Mouse (Mus musculus): ENCODE results near the gene Kmt5b.

The Kmt5b gene

GRCm38 (mm10) chr19:3767781-3768696 lies 818 bp downstream of the Kmt5b start:
- DNase-seq (ENCODE audit: extremely low read depth, low read depth), result peak; percentile 71

- peak; percentile 71 for DNase-seq (ENCODE audit: extremely low read depth, low read depth)
Measured at GRCm38 (mm10) chr19:3768697-3769383, 1.6 kb downstream of the Kmt5b start.

- DNase-seq (ENCODE audit: extremely low read depth, low read depth), result no peak
Measured at GRCm38 (mm10) chr19:3769533-3769932, 2.3 kb downstream of the Kmt5b start.

DNA sequence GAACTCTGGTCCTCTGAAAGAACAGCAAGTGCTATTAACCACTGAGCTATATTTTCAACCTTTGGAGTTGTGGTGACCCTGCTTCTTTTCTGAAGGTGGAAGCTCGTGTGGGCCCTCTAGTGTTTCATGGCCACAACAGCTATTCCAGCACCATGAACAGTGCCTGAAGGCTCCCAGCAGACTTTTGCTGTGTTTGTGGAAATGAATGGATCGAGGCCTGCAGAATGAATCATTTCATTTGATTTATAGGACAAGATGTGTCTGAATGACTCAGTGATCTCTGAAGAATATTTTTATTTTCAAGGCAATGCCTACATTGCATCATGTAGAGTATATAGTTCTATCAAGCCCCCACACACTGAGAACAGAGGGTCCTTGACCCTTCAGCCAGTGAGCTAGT lies 6.9 kb downstream of the Kmt5b start:
- no peak for DNase-seq (ENCODE audit: extremely low read depth, low read depth)

DNA sequence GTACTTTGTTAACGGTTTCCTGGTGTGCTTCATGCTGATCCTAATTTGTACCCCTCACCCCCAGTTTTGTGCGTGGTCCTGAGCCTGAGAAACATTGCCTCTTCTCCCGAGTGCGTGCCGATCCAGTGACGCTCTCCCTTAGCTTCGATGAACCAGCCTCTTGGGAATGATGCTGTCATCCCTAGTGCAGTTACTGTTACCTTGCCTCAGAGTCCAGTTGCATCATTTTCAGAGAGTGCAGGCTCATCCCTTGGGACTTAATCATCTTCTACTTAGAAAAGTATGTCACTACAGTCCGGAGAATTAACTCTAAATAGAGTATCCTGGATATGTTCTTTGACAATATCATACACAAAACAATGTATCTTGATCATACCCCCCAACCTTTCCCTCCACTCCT lies 11.5 kb downstream of the Kmt5b start:
- no peak for DNase-seq (ENCODE audit: extremely low read depth, low read depth)

GRCm38 (mm10) chr19:3790077-3790476 lies 22.9 kb downstream of the Kmt5b start:
- DNase-seq (ENCODE audit: extremely low read depth, low read depth), result no peak

GRCm38 (mm10) chr19:3805526-3805925 lies 38.3 kb downstream of the Kmt5b start:
- no peak for DNase-seq (ENCODE audit: extremely low read depth, low read depth)

GRCm38 (mm10) chr19:3810536-3811233 lies 43.5 kb downstream of the Kmt5b start:
- DNase-seq (ENCODE audit: extremely low read depth, low read depth), result no peak

DNA sequence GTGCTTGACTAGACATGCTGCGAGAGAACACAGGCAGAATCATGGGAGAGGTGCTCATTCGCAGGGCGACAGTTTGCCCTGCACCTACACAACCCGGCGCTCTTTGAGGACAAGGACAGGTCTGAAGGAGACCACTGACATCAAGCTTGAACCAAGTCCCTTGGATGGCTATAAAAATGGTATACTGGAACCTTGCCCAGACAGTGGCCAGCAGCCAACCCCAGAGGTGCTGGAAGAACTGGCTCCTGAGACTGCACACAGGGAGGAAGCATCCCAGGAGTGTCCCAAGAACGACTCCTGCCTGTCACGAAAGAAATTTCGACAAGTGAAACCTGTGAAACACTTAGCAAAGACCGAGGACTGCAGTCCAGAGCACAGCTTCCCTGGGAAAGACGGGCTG lies 47.2 kb downstream of the Kmt5b start:
- DNase-seq (ENCODE audit: extremely low read depth, low read depth), result no peak

GRCm38 (mm10) chr19:3815824-3816223 lies 48.6 kb downstream of the Kmt5b start:
- DNase-seq (ENCODE audit: extremely low read depth, low read depth), result no peak

DNA sequence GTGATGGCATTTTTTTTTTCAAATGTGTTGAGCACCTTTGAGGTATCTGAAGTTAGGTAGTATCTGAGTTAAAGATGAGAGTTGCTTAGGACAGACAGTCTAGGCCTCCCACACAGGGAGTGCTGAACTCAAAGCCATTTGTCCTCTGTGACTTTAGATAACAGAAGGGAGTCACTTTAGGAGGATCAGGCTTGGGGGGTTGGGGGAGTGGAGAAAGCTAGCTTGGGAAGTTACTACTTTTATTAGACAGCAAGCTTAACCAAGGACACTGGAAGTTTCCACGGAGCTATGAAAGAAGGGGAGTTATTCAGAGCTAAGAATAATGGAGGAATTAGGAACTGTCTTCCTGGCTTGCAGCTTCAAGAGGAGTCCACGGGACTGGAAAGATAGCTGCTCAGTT lies 51.9 kb downstream of the Kmt5b start:
- no peak for DNase-seq (ENCODE audit: extremely low read depth, low read depth)

DNA sequence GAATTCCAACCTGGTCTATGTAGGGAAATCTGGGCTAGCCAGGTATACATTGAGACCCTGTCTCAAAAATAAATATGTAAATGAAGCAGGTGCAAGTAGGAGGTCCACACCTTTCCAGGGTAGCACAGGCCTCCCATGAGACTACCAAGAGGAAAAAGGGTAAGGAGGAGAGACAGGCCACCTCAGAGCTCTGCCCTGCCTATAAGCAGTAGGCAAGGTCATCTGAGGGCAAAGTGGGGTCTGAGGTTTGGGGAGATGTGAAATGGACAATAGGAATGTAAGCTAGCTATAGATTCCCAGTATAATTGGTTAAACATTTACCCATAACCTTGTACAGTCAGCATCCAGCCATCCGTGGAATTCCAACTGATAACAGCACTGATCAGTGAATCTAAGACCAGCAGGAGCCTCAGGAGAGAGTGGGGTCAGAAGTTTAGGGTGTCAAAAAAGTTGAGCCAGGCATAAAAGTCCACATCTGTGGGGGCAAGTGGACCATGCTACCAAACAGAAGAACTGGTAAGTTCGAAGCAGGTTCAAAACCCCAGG lies 52.8 kb downstream of the Kmt5b start:
- DNase-seq (ENCODE audit: extremely low read depth, low read depth), result no peak

GRCm38 (mm10) chr19:3825044-3825443 lies 57.8 kb downstream of the Kmt5b start:
- no peak for DNase-seq (ENCODE audit: extremely low read depth, low read depth)

GRCm38 (mm10) chr19:3829863-3830262 lies 62.6 kb downstream of the Kmt5b start:
- no peak for DNase-seq (ENCODE audit: extremely low read depth, low read depth)

GRCm38 (mm10) chr19:3831716-3832115 lies 64.5 kb downstream of the Kmt5b start:
- no peak for DNase-seq (ENCODE audit: extremely low read depth, low read depth)

DNA sequence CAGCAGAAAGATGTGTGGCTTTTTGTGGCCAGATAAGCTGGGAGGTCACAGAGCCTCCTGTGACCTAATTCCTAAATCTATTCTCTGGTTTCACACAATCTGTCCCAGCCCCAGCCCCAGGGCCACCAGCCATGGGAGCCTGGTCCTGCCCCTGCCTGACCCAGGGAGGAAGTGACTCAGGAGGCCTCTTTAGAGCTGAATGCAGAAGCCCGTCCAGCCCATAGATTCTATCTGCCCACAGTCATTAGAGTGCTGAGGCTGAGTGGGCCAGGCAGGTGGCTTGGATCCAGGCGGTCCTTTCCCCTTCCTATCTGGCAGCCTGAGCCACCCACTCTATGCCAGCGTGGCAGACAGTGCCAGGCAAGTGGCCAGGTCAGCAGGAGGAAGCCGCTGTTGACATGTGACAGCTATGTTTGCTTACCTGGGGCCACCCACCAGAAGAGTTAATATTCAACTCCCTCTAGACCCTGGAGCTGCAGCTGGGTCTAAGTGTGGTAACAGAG lies 65.7 kb downstream of the Kmt5b start:
- no peak for DNase-seq (ENCODE audit: extremely low read depth, low read depth)

DNA sequence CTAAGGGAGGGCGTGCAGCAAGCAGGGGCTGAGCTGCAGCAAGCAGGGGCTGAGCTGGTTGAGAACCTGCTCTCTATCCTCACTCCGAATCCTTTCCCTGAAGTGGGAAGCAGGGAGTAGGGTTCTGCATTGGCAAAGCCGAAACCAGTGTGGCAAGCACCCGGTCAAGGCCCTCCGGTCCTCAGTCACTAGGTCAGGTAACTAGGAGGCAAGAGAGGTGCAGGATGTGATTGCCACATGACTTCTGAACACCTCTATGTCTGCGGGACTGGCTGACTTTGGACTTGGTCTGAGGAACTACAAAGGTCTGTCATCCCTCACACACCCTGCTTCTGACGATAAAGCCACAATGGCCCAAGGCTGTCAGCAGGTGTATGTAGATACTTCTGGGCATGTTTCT lies 67.1 kb downstream of the Kmt5b start:
- DNase-seq (ENCODE audit: extremely low read depth, low read depth), result no peak

DNA sequence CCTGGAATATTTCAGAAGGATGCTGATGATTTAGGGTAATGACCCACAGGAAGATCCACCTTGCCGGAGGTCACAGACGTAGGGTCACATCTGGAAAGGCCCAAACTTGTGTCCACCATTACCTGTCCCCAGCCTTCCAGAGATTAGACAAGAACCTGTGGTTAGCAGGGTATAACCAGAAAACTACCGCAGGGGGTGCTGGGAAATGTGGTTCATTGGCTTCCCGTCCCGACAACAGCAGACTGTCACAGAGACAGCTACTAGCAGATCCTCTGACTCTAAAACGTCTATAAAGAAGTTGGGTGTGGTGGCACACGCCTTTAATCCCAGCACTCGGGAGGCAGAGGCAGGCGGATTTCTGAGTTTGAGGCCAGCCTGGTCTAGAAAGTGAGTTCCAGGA lies 69.6 kb downstream of the Kmt5b start:
- DNase-seq (ENCODE audit: extremely low read depth, low read depth), result no peak

DNA sequence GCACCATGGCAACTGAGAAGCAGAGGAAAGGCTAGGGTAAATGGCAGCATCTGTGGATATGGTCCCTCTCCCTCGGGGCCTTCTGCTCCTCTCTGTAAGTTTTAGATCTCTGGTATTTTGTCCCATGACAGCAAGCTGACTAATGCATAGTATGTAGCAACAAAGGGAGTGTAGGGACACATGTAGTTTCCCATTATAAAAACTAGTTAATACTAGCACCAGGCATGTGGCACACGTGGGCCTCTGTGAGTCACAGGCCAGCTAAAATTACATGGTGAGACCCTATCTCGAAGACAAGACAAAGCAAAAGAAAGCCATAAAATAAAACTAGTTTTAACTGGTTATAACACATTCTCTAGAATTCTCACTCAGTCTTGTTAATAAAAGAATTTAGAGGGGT lies 71.7 kb downstream of the Kmt5b start:
- no peak for DNase-seq (ENCODE audit: extremely low read depth, low read depth)

GRCm38 (mm10) chr19:3839686-3840085 lies 72.5 kb downstream of the Kmt5b start:
- no peak for DNase-seq (ENCODE audit: extremely low read depth, low read depth)

DNA sequence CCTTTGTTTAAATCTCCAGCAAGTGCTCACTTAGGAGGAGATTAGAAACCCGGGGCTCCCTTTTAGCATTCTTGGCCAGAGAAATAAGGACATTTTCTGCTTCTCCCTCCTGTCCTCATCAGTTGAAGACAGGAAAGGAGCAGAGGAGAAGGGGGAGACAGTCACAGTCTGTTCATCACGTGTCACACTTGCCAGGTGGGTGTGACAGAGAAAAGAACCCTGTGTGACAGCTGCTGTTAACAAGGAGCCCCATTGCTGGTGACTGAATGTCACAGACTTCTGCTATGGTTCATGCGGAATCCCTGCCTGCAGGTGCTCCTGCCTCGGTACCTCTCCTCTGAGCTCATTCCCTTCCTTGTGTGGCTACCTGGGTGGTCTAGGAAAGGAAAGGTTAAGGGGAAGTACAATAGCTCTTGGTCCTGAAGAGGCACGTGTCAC lies 73.0 kb downstream of the Kmt5b start:
- DNase-seq (ENCODE audit: extremely low read depth, low read depth), result no peak

DNA sequence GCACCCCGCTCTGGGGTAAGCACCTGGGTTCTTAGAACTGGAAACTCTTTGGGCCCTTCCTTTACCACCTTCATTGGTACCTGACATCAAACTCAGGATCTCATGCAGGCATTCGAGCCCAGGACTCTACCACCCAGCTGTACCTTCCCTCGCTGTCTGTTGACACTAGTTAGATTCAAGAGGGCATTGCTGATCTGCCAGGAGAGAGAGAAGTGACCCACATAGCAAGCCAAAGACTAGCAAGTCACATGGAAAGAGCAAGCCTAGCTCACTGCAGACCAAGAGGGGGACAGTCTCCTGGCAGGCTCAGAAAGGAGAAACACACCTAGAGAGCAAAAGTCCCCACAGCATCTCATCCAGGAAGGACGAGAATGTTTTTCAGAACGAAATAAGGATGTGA lies 73.5 kb downstream of the Kmt5b start:
- DNase-seq (ENCODE audit: extremely low read depth, low read depth), result no peak
